Mouse (Mus musculus): ENCODE measurements around the gene Kalrn. TPM values are rescaled to one million over a fixed set of nuclear protein-coding genes. Genes with fewer than 3 reads are reported as not detected.

Gene Kalrn
- polyA plus RNA-seq, 1 experiment: 1.5 TPM

DNA sequence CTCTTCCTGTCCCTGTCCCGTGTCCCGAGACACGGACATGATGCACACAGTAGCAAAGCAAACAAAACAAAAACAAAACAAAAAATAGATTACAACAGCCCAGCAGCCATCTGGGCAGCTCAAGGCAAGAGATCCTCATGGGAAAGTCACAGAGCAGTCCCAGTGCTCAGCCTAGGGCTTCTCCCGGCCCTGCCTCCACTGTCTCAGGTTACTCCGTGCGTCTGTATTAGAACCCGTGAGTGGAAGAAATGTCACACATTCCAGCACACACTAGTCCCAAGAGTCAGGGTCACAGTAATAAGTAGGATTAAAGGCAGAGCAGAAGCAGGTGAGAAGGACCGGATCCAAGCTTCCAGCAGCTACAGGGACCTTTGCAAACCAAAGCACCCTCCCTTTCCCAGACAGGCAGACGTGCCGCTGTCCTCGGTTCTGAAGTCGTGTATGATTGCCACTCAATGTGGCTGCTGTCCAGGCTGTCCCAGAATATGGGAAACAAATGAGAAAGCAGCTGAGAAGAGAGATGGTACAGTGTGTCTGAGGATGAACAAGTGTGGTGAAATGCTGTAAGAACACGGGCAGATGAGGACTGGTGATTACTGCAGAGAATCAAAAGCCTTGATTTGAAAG is 173.1 kb downstream of the Kalrn start:
- H3K4me1 ChIP-seq (ENCODE audit: control insufficient read depth, insufficient read depth, insufficient read length, low read length): peaks cover 9% of the 10 kb centered on the region; the same call in 1 of the 2 replicates
- no peak overlapping the region for H3K27ac ChIP-seq (replicated peaks; ENCODE audit: low read depth, low read length)

DNA sequence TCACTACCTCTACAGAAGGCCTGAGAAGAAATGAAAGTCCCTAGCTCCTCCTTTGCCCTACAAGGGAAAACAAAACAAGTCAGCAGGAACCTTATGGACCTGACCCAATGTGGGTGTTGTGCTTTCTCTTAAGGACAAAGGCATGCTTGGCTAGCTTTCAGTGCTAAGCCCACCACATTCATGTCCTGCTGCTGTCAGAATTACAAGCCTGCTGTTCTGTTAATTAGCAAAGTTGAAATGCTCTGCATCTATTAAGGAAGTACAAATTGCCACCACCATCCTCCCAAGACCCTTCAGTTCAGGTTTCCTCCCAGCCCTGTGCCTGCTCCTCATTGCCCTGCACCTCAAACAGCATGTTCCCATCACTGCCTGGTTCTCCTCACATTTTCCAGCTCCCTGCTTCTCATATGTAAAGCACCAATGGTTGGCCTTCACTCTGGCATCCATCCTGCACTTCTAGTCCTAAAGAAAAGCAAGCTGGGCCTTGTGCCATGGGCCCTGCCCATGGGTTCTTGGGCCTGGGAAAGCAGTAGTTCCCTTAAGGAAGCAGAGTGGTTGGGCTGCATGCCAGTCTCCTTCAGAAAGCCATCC is 178.0 kb downstream of the Kalrn start:
- Histone ChIP-seq H3K4me1 (ENCODE audit: control insufficient read depth, insufficient read depth, insufficient read length, low read length) (peaks cover 11% of the 10 kb centered on the region), H3K27ac (replicated peaks; ENCODE audit: low read depth, low read length) (0 out of 2 replicates have a peak overlapping the region, but pooled peaks have one; percentile 12), H3K4me3 (ENCODE audit: insufficient read depth, low read depth, low read length) (no peak overlapping the region)

More for the DNA sequence above, 173.1 kb downstream of the Kalrn start:
- H3K4me3 ChIP-seq (ENCODE audit: insufficient read depth, low read depth, low read length): no peak overlapping the region

- Histone ChIP-seq H3K4me3 (ENCODE audit: insufficient read depth, low read depth, low read length) (no peak overlapping the region), H3K4me1 (ENCODE audit: control insufficient read depth, insufficient read depth, insufficient read length, low read length) (no peaks in the 10 kb centered on the region; the same call in 1 of the 2 replicates)
These were observed 183.6 kb downstream of the Kalrn start for GRCm38 (mm10) chr16:34389520-34390271.

DNA sequence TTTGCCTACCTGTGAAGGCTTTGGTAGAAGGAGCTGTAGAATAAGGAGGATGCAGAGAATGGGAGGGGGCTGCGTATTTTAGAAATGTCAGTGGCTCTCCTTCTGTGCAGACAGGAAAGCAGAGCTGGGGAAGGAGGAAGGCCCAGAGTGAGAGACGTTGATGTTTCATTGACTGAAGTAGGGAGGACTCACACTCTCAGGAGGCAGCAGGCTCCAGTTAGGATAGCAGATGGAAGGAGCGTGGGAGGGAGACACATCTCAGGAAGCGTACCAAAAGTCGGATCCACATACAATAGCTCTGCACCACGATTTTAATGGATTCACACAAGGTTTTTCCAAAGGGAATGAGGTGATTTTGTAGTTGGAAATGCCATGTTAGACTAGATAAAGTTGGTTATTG is 184.5 kb downstream of the Kalrn start:
- no peak overlapping the region for H3K27ac ChIP-seq (replicated peaks; ENCODE audit: low read depth, low read length)
- no peak overlapping the region for H3K4me3 ChIP-seq (ENCODE audit: insufficient read depth, low read depth, low read length)

More at GRCm38 (mm10) chr16:34389520-34390271, 183.6 kb downstream of the Kalrn start:
- H3K27ac ChIP-seq (replicated peaks; ENCODE audit: low read depth, low read length): no peak overlapping the region

DNA sequence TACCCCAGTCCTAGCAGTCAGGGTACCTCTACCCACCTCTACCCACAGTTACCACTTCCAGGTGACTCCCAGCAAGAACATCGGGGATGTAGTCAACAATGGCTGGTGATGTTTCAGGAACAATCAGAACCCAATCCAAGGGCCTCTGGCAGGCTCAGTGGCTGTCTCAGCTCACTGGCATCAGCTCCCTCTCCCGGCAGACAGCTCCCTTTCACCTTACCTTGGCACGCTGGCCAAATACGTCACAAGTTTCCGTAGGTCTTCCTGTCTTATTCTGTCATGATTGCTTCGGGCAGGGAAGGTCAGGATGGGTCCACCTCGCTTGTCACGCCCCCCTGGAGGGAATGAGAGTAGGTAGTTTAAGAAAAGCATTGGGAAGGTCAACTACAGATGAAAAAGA is 188.3 kb downstream of the Kalrn start:
- Histone ChIP-seq H3K4me1 (ENCODE audit: control insufficient read depth, insufficient read depth, insufficient read length, low read length) (no peaks in the 10 kb centered on the region), H3K4me3 (ENCODE audit: insufficient read depth, low read depth, low read length) (no peak overlapping the region), H3K27ac (replicated peaks; ENCODE audit: low read depth, low read length) (no peak overlapping the region)

More for the DNA sequence above, 184.5 kb downstream of the Kalrn start:
- H3K4me1 ChIP-seq (ENCODE audit: control insufficient read depth, insufficient read depth, insufficient read length, low read length): no peaks in the 10 kb centered on the region; the same call in 1 of the 2 replicates

DNA sequence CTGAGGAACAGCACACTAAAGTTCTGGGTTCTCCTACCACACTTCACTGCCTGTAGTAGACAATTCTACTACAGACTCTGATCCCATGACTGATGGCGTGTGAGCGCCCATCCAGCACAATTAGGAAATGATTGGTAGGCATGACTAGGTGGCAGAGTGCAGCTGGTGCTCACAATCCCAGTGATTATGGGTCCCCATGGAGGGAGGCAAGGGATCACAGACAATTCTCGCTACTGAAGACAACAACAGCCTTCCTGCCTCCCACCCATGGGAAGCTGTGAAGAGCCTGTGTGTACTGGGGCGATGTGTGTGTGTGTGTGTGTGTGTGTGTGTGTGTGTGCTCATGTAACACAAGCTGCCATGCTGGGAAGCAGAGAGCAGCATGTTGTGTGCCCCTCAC is 190.3 kb downstream of the Kalrn start:
- Histone ChIP-seq H3K4me1 (ENCODE audit: control insufficient read depth, insufficient read depth, insufficient read length, low read length) (no peaks in the 10 kb centered on the region), H3K4me3 (ENCODE audit: insufficient read depth, low read depth, low read length) (no peak overlapping the region), H3K27ac (replicated peaks; ENCODE audit: low read depth, low read length) (no peak overlapping the region)

GRCm38 (mm10) chr16:34376166-34376857 is 197.0 kb downstream of the Kalrn start:
- H3K4me1 ChIP-seq (ENCODE audit: control insufficient read depth, insufficient read depth, insufficient read length, low read length): peaks cover 6% of the 10 kb centered on the region; the same call in 1 of the 2 replicates
- H3K27ac ChIP-seq (replicated peaks; ENCODE audit: low read depth, low read length): no peak overlapping the region
- H3K4me3 ChIP-seq (ENCODE audit: insufficient read depth, low read depth, low read length): no peak overlapping the region

DNA sequence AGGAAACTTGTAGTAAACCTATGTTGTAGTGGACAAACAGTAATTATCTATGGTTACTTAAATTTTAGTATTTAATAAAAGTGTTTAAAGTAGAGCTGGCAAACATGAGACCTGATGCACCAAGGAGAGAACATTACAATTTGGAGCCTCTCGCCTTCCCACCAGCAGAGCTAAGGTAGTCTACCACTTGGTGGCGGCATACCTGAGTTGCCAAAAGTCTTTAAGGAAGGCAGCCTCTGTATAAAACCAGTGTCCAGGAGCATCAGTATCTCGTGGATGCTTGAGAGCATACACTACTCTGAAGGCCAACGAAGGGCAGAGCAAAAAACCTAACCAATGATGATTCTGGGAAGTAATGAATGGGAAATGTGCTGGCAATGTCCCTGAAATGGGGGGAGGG is 199.8 kb downstream of the Kalrn start:
- H3K4me3 ChIP-seq (ENCODE audit: insufficient read depth, low read depth, low read length): no peak overlapping the region
- no peak overlapping the region for H3K27ac ChIP-seq (replicated peaks; ENCODE audit: low read depth, low read length)
- H3K4me1 ChIP-seq (ENCODE audit: control insufficient read depth, insufficient read depth, insufficient read length, low read length): peaks cover 8% of the 10 kb centered on the region; the same call in 1 of the 2 replicates

GRCm38 (mm10) chr16:34372103-34372741 is 201.1 kb downstream of the Kalrn start:
- Histone ChIP-seq H3K4me1 (ENCODE audit: control insufficient read depth, insufficient read depth, insufficient read length, low read length) (peaks cover 8% of the 10 kb centered on the region; the same call in 1 of the 2 replicates), H3K4me3 (ENCODE audit: insufficient read depth, low read depth, low read length) (no peak overlapping the region), H3K27ac (replicated peaks; ENCODE audit: low read depth, low read length) (peak overlapping the region; percentile 88)

- Histone ChIP-seq H3K27ac (replicated peaks; ENCODE audit: low read depth, low read length) (no peak overlapping the region), H3K4me1 (ENCODE audit: control insufficient read depth, insufficient read depth, insufficient read length, low read length) (no peaks in the 10 kb centered on the region), H3K4me3 (ENCODE audit: insufficient read depth, low read depth, low read length) (no peak overlapping the region)
These were observed 214.1 kb downstream of the Kalrn start for GRCm38 (mm10) chr16:34359206-34359605.

DNA sequence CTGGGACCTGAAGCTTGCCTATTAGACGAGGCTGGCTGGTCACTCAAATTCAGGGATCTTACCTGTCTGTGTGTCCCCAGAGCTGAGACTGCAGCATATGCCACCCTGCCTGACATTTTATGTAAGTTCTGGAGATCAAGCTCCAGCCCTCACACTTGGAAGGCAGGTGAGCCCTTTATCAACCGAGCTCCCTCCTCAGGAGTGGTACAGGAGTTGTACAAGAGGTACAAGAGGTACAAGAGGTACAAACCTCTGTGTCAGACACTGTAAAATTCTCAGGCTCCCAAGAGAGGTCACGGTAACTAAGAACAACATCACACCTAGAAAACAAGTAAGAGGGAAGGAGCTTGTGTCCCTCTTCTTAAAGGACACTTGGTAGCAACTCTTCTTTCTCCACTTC is 217.8 kb downstream of the Kalrn start:
- Histone ChIP-seq H3K27ac (replicated peaks; ENCODE audit: low read depth, low read length) (no peak overlapping the region), H3K4me3 (ENCODE audit: insufficient read depth, low read depth, low read length) (no peak overlapping the region), H3K4me1 (ENCODE audit: control insufficient read depth, insufficient read depth, insufficient read length, low read length) (peaks cover 6% of the 10 kb centered on the region; the same call in 1 of the 2 replicates)

DNA sequence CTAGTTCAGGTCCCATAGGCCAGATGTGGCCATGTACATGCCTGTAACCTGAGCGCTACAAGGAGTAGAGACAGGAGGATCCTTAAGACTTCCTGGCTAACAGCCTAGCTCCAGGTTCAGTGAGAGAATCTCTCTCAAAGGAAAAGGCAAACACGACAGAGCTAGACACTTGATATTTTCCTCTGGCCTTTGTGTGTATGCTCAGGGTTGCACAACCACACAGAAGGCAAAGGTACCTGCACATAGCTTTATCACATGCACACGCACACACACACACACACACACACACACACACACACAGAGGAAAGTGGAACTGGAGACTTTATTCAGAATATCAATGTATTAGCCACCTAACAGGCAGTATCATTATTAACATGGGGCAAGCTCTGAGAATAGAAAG is 219.3 kb downstream of the Kalrn start:
- Histone ChIP-seq H3K4me3 (ENCODE audit: insufficient read depth, low read depth, low read length) (no peak overlapping the region), H3K27ac (replicated peaks; ENCODE audit: low read depth, low read length) (no peak overlapping the region), H3K4me1 (ENCODE audit: control insufficient read depth, insufficient read depth, insufficient read length, low read length) (peaks cover 6% of the 10 kb centered on the region; the same call in 1 of the 2 replicates)

- Histone ChIP-seq H3K4me1 (ENCODE audit: control insufficient read depth, insufficient read depth, insufficient read length, low read length) (peaks cover 14% of the 10 kb centered on the region; the same call in 1 of the 2 replicates), H3K4me3 (ENCODE audit: insufficient read depth, low read depth, low read length) (no peak overlapping the region), H3K27ac (replicated peaks; ENCODE audit: low read depth, low read length) (peak overlapping the region; percentile 69; the same call in 1 of the 2 replicates)
These were observed 220.6 kb downstream of the Kalrn start for GRCm38 (mm10) chr16:34352747-34353146.

- Histone ChIP-seq H3K4me1 (ENCODE audit: control insufficient read depth, insufficient read depth, insufficient read length, low read length) (peaks cover 16% of the 10 kb centered on the region; the same call in 1 of the 2 replicates), H3K27ac (replicated peaks; ENCODE audit: low read depth, low read length) (no peak overlapping the region), H3K4me3 (ENCODE audit: insufficient read depth, low read depth, low read length) (no peak overlapping the region)
These were observed 221.7 kb downstream of the Kalrn start for GRCm38 (mm10) chr16:34351575-34352150.

Data from brown adipose tissue, adult 24 weeks (tissue).